Mouse (Mus musculus) neural tube, embryonic 11.5 days (tissue): ENCODE measurements around the gene Nfe2l2. TPM values are rescaled to one million over a fixed set of nuclear protein-coding genes. Genes with fewer than 3 reads are reported as not detected.

Experiments
- ATAC-seq: fragments of 200-750 bp; cut with Nextera tagmentation; 2 replicates; pipeline ENCODE4 v1.8.0; 2017; ENCODE audit warnings: moderate number of reproducible peaks, mild to moderate bottlenecking, moderate TSS enrichment, moderate library complexity; ENCODE audit not compliant: insufficient read depth, low FRiP score, low TSS enrichment
- DNase-seq: peaks from one replicate; pipeline ENCODE4 v3.0.0-alpha.2; 2015; ENCODE audit warnings: low spot score
- H3K27ac ChIP-seq: fragments of 300-500 bp; sonication (generic); 2 replicates; pipeline ENCODE4 v1.5.1; 2014; ENCODE audit warnings: low read depth, mild to moderate bottlenecking, low read length
- H3K27me3 ChIP-seq: fragments of 300-500 bp; sonication (generic); 2 replicates; pipeline ENCODE4 v1.6.1; 2014; ENCODE audit warnings: mild to moderate bottlenecking, low read length, mixed read lengths; ENCODE audit not compliant: control insufficient read depth, insufficient read depth
- H3K36me3 ChIP-seq: fragments of 300-500 bp; sonication (generic); 2 replicates; pipeline ENCODE4 v1.6.1; 2014; ENCODE audit warnings: mild to moderate bottlenecking, low read length, moderate library complexity, mixed read lengths; ENCODE audit not compliant: control insufficient read depth, insufficient read depth
- H3K4me1 ChIP-seq: fragments of 300-500 bp; sonication (generic); 2 replicates; pipeline ENCODE4 v1.6.1; 2014; ENCODE audit warnings: low read length, mixed read lengths; ENCODE audit not compliant: control insufficient read depth, insufficient read depth
- H3K4me2 ChIP-seq: fragments of 300-500 bp; sonication (generic); 2 replicates; pipeline ENCODE4 v1.6.1; 2014; ENCODE audit warnings: low read depth, mild to moderate bottlenecking, moderate library complexity
- H3K4me3 ChIP-seq: fragments of 300-500 bp; sonication (generic); 2 replicates; pipeline ENCODE4 v1.5.1; 2014; ENCODE audit warnings: low read depth, low read length
- H3K9ac ChIP-seq: fragments of 300-500 bp; sonication (generic); 2 replicates; pipeline ENCODE4 v1.6.1; 2014; ENCODE audit warnings: mild to moderate bottlenecking, low read length
- H3K9me3 ChIP-seq: fragments of 300-500 bp; sonication (generic); 2 replicates; pipeline ENCODE4 v1.6.1; 2016; ENCODE audit warnings: low read length; ENCODE audit not compliant: control insufficient read depth
- WGBS: fragments of 180-500 bp; shearing (Covaris S2); extraction: QIAGEN DNeasy Blood & Tissue Kit; methylation state at CpG from one replicate; pipeline ENCODE4 v1.1.7; 2014; 5-methylcytosine and 5-hydroxymethylcytosine counted together
- microRNA-seq: library from miRNA; unstranded; fragments of <30 nt; microRNA quantifications from one replicate; pipeline ENCODE4, GENCODE M21; 2016
- polyA plus RNA-seq: library from polyadenylated mRNA; unstranded; fragments of >200 nt; fragmentation: Nextera tagmentation; extraction: Ambion mirVana; gene quantifications from 2 replicates; pipeline ENCODE4 v1.2.1, GENCODE M21; 2014

Nfe2l2 gene
- polyA plus RNA-seq, 1 experiment from 2014 or later = 26.5 TPM

DNA sequence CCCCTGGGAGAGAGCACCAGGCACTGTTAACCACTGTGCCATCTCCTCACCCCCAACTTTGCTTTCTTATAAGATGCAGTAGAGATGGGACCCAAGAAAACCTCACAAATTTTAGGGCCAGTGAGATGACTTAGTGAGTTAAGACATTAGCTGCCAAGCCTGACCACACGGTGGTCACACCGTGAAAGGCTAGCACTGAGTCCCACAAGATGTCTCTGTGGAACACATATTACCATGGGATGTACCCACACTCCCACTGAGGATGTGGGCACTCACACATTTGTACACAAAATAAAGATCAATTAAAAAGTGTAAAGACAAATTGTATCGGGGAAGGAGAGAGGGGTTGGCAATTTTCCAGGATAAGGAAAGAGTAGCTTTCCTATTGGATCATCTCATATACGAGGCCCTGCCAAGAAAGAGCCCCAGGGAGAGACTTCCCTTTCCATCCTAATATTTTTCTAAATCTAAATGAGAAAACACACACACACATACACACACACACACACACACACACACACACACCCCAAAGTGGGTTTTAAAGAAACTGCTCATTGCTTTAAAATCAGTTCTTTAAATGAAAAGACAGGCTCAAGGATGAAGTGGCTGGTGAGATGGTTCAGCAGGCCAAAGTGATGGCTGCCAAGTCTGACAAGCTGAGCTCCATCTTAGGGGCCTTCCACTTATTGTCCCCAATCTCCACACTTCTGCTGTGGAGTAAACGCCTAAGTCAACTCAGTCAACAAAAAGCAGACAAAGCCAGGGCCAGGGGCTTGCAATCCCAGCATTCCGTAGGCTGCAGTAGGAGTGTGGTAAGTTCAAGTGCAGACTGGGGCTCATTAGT, 77.6 kb downstream of the Nfe2l2 start:
- Histone ChIP-seq H3K27me3 (no peaks in the 10 kb centered on the region), H3K36me3 (no peaks in the 10 kb centered on the region), H3K9ac (no peak overlapping the region), H3K4me2 (no peak overlapping the region), H3K9me3 (no peaks in the 10 kb centered on the region), H3K4me1 (no peaks in the 10 kb centered on the region), H3K4me3 (no peak overlapping the region), H3K27ac (no peak overlapping the region)
- 86% methylated on average over 6 of the region's 6 CpGs for WGBS
- DNase-seq = no peak
- no peak for ATAC-seq

Small RNA genes lying within 50 kb of the gene (microRNA-seq; reads per million reads assigned to microRNA genes)
- gene Gm24574 = not detected

Other genes with a start within 250 kb of the Nfe2l2 start
- 292 and 301 TPM in 2 replicates for gene Hnrnpa3, start 45.4 kb downstream of the Nfe2l2 start, polyA plus RNA-seq
- gene Agps, start 127.5 kb upstream of the Nfe2l2 start, polyA plus RNA-seq = 61.4 and 66.2 TPM in 2 replicates
- 7.4 and 8.4 TPM in 2 replicates for gene Ttc30b, start 233.9 kb upstream of the Nfe2l2 start, polyA plus RNA-seq